Mouse (Mus musculus) heart, embryonic 12.5 days (tissue): ENCODE results near the gene Tnfsf18. TPM values are rescaled to one million over a fixed set of nuclear protein-coding genes. Genes with fewer than 3 reads are reported as not detected.

Experiments used
- ATAC-seq: fragments of 200-750 bp; cut with Nextera tagmentation; 2 replicates; pipeline ENCODE4 v1.8.0; 2017; ENCODE audit warnings: moderate TSS enrichment, moderate library complexity; ENCODE audit not compliant: insufficient number of reproducible peaks, low FRiP score
- H3K27ac ChIP-seq: fragments of 300-500 bp; sonication (generic); 2 replicates; pipeline ENCODE4 v1.5.1; 2016; ENCODE audit warnings: mild to moderate bottlenecking, moderate library complexity; ENCODE audit not compliant: poor library complexity, severe bottlenecking
- H3K27me3 ChIP-seq: fragments of 300-500 bp; sonication (generic); replicated peaks from 2 replicates; pipeline ENCODE4 v1.6.1; 2016; ENCODE audit warnings: mild to moderate bottlenecking, moderate library complexity
- H3K36me3 ChIP-seq: fragments of 300-500 bp; sonication (generic); 2 replicates; pipeline ENCODE4 v1.6.1; 2016; ENCODE audit warnings: mild to moderate bottlenecking, moderate library complexity
- H3K4me1 ChIP-seq: fragments of 300-500 bp; sonication (generic); replicated peaks from 2 replicates; pipeline ENCODE4 v1.6.1; 2016; ENCODE audit warnings: mild to moderate bottlenecking
- H3K4me2 ChIP-seq: fragments of 300-500 bp; sonication (generic); 2 replicates; pipeline ENCODE4 v1.6.1; 2016; ENCODE audit warnings: mild to moderate bottlenecking, moderate library complexity
- H3K4me3 ChIP-seq: fragments of 300-500 bp; sonication (generic); 2 replicates; pipeline ENCODE4 v1.5.1; 2016; ENCODE audit warnings: mild to moderate bottlenecking
- H3K9ac ChIP-seq: fragments of 300-500 bp; sonication (generic); 2 replicates; pipeline ENCODE4 v1.6.1; 2016; ENCODE audit warnings: mild to moderate bottlenecking, moderate library complexity
- H3K9me3 ChIP-seq: fragments of 300-500 bp; sonication (generic); replicated peaks from 2 replicates; pipeline ENCODE4 v1.6.1; 2016; ENCODE audit warnings: mild to moderate bottlenecking, moderate library complexity
- WGBS: fragments of 180-500 bp; shearing (Covaris S2); methylation state at CpG from one replicate; pipeline ENCODE4 v1.1.7; 2016; 5-methylcytosine and 5-hydroxymethylcytosine counted together
- polyA plus RNA-seq: library from polyadenylated mRNA; unstranded; fragments of >200 nt; fragmentation: Nextera tagmentation; extraction: Ambion mirVana; gene quantifications from 2 replicates; pipeline ENCODE4 v1.2.1, GENCODE M21; 2016

Gene Tnfsf18
- polyA plus RNA-seq, 1 experiment from 2014 or later: 0.24 TPM

DNA sequence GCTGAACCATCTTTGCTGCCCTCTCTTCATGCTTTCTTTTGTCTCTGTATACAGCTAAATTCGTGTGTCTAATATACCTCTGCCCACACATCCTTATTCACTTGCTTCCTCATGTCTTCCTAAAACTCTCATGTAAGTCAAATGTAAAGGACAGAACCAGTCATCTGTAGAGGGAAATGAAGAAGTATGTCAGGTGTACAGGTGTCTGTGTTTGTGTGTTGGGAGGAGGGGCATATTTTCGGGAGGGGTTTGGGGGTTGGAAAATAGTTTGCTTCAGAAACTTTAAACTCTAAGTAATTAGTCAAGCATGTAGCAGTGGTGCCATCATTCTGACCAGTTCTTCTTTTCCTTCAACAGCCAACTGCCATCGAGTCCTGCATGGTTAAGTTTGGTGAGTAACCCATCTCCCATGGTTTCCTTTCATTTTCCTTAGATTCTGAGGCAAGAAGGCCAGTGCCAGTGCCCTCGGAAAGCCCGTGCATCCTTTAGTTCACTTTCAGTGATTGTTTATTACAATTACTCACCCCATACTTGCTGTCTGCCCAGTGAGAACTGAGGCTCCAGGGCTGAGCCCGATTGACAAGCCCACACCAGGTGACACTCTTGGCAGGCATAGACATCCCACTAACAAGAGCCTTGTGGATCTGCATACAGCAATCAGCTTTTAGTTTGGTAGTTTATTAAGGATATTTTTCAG lies 5.8 kb downstream of the Tnfsf18 start:
- WGBS: 79% methylated on average over 6 of the region's 6 CpGs
- no peak overlapping the region for H3K4me3 ChIP-seq

DNA sequence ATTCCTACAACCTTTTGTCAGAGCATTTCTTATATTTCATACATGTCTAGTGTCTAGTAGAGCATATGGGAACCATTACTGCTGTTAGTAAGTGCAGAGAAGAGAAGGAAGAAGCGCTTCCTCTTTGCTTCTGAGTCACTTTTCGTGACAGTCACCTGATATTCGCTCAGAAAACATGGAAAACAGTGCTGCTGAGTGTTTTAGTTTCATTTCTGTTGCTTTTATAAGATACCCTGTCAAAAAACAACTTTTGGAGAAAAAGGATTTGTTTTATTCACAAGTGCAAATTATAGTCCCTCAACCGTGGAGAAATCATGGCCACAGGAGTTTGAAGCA lies 6.3 kb downstream of the Tnfsf18 start:
- Histone ChIP-seq H3K4me2 (no peak overlapping the region), H3K4me1 (peaks cover 10% of the 10 kb centered on the region; the same call in 1 of the 2 replicates), H3K27ac (no peak overlapping the region), H3K9me3 (no peaks in the 10 kb centered on the region), H3K9ac (no peak overlapping the region), H3K27me3 (no peaks in the 10 kb centered on the region), H3K36me3 (no peaks in the 10 kb centered on the region), H3K4me3 (no peak overlapping the region)
- WGBS: 70% methylated on average over 4 of the region's 4 CpGs
- ATAC-seq: no peak

More for the DNA sequence above, 5.8 kb downstream of the Tnfsf18 start:
- H3K36me3 ChIP-seq: no peaks in the 10 kb centered on the region
- H3K9ac ChIP-seq: no peak overlapping the region
- no peak overlapping the region for H3K4me2 ChIP-seq
- no peaks in the 10 kb centered on the region for H3K27me3 ChIP-seq
- peaks cover 7% of the 10 kb centered on the region; the same call in 1 of the 2 replicates for H3K4me1 ChIP-seq
- no peak for ATAC-seq
- no peak overlapping the region for H3K27ac ChIP-seq
- H3K9me3 ChIP-seq: no peaks in the 10 kb centered on the region

DNA sequence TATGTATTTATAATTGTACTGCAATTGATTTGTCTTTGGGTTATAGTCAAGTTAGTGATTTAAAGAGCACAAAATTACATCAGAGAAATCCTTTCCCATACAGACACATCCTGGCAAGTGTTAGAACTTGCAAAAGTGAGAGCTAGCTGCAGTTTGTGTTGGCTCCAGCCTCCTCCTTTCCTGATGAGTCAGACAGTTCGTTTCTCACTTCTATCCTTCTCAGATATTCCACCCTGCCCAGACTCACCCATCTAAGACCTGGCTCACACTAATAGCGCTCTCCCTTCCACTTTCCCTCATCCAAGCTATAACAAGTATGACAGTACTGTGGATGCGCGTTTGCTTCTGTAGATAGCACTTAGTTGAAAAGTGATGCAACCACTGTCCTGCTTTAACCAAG lies 11.9 kb downstream of the Tnfsf18 start:
- 75% methylated on average over 4 of the region's 4 CpGs for WGBS
- H3K4me3 ChIP-seq: no peak overlapping the region
- peaks cover 11% of the 10 kb centered on the region for H3K4me1 ChIP-seq
- no peak overlapping the region for H3K9ac ChIP-seq
- no peak for ATAC-seq
- no peak overlapping the region for H3K4me2 ChIP-seq
- H3K36me3 ChIP-seq: no peaks in the 10 kb centered on the region
- no peaks in the 10 kb centered on the region for H3K27me3 ChIP-seq
- no peak overlapping the region for H3K27ac ChIP-seq
- H3K9me3 ChIP-seq: no peaks in the 10 kb centered on the region

DNA sequence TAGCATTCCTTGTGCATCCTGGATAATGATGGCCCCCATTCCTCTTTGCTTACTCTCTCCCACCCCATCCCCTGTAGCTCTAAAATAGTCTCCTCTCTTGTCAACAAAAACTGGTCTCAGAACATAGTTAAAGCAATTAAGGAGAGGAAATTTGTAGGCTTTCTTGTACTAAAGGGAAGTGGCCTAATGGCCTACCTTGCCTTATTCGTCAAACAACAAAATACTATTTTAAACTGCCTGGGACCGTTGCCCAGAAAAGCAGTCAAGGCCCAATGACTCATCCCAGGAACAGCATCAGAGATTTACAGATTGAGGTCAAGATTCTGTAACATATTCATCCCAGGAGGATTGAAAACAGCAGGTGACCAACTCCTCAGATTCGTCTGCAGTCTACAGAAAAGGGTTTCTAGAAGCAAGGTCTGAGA lies 13.2 kb downstream of the Tnfsf18 start:
- H3K27ac ChIP-seq: no peak overlapping the region
- peaks cover 11% of the 10 kb centered on the region for H3K4me1 ChIP-seq
- ATAC-seq: no peak
- no peak overlapping the region for H3K9ac ChIP-seq
- H3K4me3 ChIP-seq: no peak overlapping the region
- no peaks in the 10 kb centered on the region for H3K27me3 ChIP-seq
- no peaks in the 10 kb centered on the region for H3K9me3 ChIP-seq
- H3K4me2 ChIP-seq: no peak overlapping the region
- WGBS: 59% methylated on average over 3 of the region's 3 CpGs
- H3K36me3 ChIP-seq: no peaks in the 10 kb centered on the region

DNA sequence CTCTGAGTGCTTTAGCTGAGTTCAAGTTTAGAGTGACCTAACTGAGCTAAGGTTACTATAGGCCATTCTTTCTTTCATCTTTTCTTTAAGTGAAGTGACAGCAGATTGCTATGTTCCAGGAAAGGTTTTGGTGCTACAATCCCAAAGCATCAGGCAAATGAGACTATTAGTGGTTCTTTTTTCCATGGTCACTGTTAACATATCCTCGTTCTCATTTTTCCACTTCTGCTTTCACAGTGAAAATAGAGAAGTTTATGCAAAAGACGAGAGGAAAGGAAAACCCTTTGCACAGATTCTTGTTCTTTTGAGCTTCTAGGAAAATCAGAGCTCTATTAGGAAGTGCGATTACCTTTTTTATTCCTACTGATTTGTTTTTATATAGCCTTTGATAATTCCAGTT lies 22.9 kb downstream of the Tnfsf18 start:
- 71% methylated on average over 3 of the region's 3 CpGs for WGBS
- Histone ChIP-seq H3K27ac (no peak overlapping the region), H3K9ac (no peak overlapping the region), H3K27me3 (no peaks in the 10 kb centered on the region), H3K4me3 (no peak overlapping the region), H3K36me3 (no peaks in the 10 kb centered on the region), H3K4me2 (no peak overlapping the region), H3K4me1 (no peaks in the 10 kb centered on the region), H3K9me3 (no peaks in the 10 kb centered on the region)
- no peak for ATAC-seq

DNA sequence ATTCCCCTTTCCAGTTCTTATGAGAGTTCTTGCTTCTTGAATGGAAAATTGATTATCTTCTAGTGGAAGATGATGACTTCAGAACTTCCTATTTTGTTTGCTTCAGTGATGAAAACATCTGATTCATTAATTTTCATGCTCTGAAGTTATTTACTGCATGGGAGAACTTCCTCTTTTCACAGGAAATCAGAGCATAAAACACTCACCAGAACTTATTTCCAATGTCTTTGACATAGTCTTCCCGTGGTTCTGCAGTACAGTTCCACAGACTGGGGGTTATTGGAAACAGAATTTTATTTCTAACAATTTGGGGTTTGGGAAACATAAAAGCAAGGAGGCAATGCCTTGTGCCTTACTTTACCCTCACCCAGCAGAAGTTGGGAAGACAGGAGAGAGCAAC lies 25.8 kb downstream of the Tnfsf18 start:
- WGBS: 71% methylated on average over 1 of the region's 1 CpGs
- Histone ChIP-seq H3K9me3 (no peaks in the 10 kb centered on the region), H3K27me3 (no peaks in the 10 kb centered on the region), H3K4me2 (no peak overlapping the region), H3K9ac (no peak overlapping the region), H3K4me1 (no peaks in the 10 kb centered on the region), H3K36me3 (no peaks in the 10 kb centered on the region), H3K27ac (no peak overlapping the region), H3K4me3 (no peak overlapping the region)
- ATAC-seq: no peak

DNA sequence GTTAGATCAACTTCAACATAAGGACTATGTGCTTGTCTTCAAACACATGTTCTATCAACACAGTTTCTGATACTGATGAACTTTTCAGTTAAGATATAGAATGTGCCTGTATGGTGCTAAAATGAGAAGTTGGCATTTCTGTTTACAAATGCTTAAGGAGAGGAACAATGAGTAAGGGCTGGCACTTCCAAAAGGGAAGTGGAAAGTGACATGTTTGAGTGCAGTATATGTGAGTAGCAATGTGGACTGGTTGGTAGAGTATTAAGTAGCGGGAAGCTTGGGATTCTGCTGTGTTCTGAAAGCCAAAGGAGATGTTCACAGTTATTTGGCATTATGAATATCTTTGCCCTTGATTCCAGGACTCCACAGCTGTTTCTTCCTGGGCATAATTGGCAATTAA lies 33.7 kb downstream of the Tnfsf18 start:
- ATAC-seq: no peak
- Histone ChIP-seq H3K27ac (no peak overlapping the region), H3K36me3 (no peaks in the 10 kb centered on the region), H3K4me1 (no peaks in the 10 kb centered on the region), H3K9ac (no peak overlapping the region), H3K4me3 (no peak overlapping the region), H3K9me3 (peaks cover 2% of the 10 kb centered on the region; the same call in 1 of the 2 replicates), H3K4me2 (no peak overlapping the region), H3K27me3 (no peaks in the 10 kb centered on the region)
- 69% methylated on average over 1 of the region's 1 CpGs for WGBS

DNA sequence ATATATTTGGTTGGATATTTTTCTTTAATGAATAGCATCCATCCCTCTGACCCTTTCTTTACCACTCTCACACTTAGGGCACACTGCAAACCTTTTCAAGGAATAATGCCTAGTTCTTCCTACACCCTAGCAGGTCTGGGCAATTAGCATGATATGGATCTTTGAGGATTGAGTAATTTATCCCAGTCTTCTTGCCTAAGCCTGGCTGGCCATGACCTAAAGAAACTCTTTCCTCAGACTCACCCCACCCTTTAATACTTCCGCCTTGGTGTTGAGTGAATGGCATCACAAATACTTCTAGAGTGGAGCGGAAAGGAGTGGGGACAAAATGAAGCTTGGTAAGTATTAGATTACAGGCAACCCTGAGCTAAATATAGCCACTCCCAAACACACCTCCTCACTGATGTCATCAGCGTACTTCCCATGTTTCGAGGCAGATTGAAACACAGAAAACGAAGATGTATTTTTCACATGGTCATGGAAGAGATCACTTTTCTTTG lies 56.2 kb downstream of the Tnfsf18 start:
- Histone ChIP-seq H3K4me3 (no peak overlapping the region), H3K4me2 (no peak overlapping the region), H3K9ac (no peak overlapping the region), H3K9me3 (0 out of 2 replicates have a peak, but pooled peaks cover 3% of the 10 kb centered on the region), H3K36me3 (no peaks in the 10 kb centered on the region), H3K27me3 (no peaks in the 10 kb centered on the region), H3K27ac (no peak overlapping the region), H3K4me1 (0 out of 2 replicates have a peak, but pooled peaks cover 4% of the 10 kb centered on the region)
- WGBS: 61% methylated on average over 5 of the region's 5 CpGs
- ATAC-seq: no peak

DNA sequence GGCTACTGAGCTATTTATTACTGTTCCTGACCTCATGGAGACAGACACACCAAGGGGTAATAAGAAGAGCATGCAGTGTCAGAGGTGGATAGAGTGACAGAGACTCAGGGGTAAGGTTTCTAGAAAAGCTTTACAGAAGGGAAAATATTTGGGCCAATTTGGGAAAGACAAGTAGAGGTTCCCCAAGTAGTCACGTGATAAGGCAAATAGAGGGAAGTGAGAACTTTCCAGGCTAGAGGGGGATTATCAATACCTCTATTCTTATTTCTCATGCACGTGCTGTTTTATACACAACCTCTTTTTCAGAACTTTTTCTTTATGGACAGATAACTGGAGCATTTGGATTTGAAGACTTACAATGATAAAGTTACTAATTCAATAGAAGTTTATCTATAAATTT lies 57.6 kb downstream of the Tnfsf18 start:
- Histone ChIP-seq H3K27me3 (no peaks in the 10 kb centered on the region), H3K4me1 (0 out of 2 replicates have a peak, but pooled peaks cover 4% of the 10 kb centered on the region), H3K9ac (no peak overlapping the region), H3K27ac (no peak overlapping the region), H3K36me3 (no peaks in the 10 kb centered on the region), H3K4me3 (no peak overlapping the region), H3K9me3 (no peaks in the 10 kb centered on the region), H3K4me2 (no peak overlapping the region)
- WGBS: 67% methylated on average over 2 of the region's 2 CpGs
- no peak for ATAC-seq

Other genes with a start within 250 kb of the Tnfsf18 start
- gene Prdx6, start 243.4 kb upstream of the Tnfsf18 start, polyA plus RNA-seq: 391 and 403 TPM in 2 replicates
- 0.10 TPM in 1 of 2 replicates, not detected in the other for gene Tnfsf4, start 99.2 kb upstream of the Tnfsf18 start, polyA plus RNA-seq